ENCODE assay signal across 8 mouse cellular contexts in the genomic region with DNA sequence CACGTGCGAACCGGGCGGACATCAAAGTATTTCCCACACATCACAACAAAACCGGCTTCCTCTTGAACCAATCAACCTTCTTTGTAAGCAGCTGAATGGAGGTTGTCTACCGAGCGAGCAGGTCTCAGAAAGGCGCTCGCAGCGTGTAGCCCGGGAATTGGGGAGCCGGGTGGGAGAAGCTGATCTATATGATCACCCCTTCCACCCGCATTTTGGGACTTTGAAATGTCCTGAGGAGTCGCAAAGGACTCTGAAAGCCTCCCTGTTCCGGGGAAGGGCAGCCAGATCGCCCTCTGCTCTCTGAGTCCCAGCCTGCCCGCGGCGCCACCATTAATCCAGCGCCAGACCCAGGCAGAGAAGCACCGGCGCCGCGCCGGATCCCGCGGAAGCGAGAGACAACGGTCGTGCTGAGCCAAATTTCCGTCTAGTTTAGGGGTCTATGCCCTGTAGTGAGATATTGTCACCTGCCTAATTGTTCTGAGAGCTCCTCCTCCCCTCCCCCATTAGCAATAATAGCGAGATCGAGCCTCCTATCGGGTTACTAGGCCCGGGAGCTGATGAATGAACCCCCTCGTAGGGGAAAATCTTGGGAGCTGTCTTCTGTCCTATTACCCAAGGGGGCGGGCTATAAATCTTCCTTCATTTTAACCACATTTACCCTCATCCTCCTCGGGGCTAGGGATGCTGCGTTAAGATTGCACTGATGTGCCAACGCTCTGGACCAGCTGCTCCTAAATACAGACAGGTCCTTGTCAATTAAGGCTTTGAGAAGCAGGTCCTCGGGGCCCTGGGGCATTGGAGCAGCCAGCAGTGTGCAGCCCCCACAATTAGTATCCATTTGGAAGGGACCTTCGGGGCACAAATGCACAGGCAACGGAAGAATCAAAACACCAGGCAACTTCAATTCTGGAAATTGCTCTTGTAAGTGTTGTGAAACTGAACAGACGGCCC. TPM values are rescaled to one million over a fixed set of nuclear protein-coding genes. Genes with fewer than 3 reads are reported as not detected.
DNase-seq lines count a peak whose midpoint lies in the region; ATAC-seq lines count a peak whose summit lies in the region.

No protein-coding gene starts in this region.

- no peak; the same call in 1 of the 2 replicates for ATAC-seq in lung, embryonic 15.5 days (ENCODE audit: borderline replicate concordance, extremely low read depth, low FRiP score, low TSS enrichment)
- no peak for ATAC-seq in embryonic facial prominence, embryonic 15.5 days (ENCODE audit: insufficient number of reproducible peaks, low FRiP score, low TSS enrichment, low read depth)
- 0 out of 2 replicates have a peak, but pooled peaks have one; percentile 46 for ATAC-seq in kidney, embryonic 14.5 days (ENCODE audit: low FRiP score, low TSS enrichment)
- peak; percentile 58 for ATAC-seq in neural tube, embryonic 11.5 days (ENCODE audit: insufficient read depth, low FRiP score, low TSS enrichment)

- no peaks in the 10 kb centered on the region for H3K36me3 ChIP-seq in lung, embryonic 15.5 days
- no peaks in the 10 kb centered on the region for H3K36me3 ChIP-seq in embryonic facial prominence, embryonic 15.5 days
- H3K36me3 ChIP-seq in kidney, embryonic 14.5 days (ENCODE audit: control insufficient read depth, insufficient read depth, low read length) = no peaks in the 10 kb centered on the region
- H3K36me3 ChIP-seq in neural tube, embryonic 11.5 days (ENCODE audit: control insufficient read depth, insufficient read depth, low read length) = no peaks in the 10 kb centered on the region

- H3K27me3 ChIP-seq in lung, embryonic 15.5 days = peaks cover 98% of the 10 kb centered on the region
- peaks cover 95% of the 10 kb centered on the region for H3K27me3 ChIP-seq in embryonic facial prominence, embryonic 15.5 days
- H3K27me3 ChIP-seq in kidney, embryonic 14.5 days (ENCODE audit: control insufficient read depth, insufficient read depth, low read length) = peaks cover 98% of the 10 kb centered on the region
- H3K27me3 ChIP-seq in neural tube, embryonic 11.5 days (ENCODE audit: control insufficient read depth, insufficient read depth, low read length) = peaks cover 97% of the 10 kb centered on the region

- 0 out of 2 replicates have a peak, but pooled peaks cover 5% of the 10 kb centered on the region for H3K4me1 ChIP-seq in lung, embryonic 15.5 days
- H3K4me1 ChIP-seq in embryonic facial prominence, embryonic 15.5 days = peaks cover 5% of the 10 kb centered on the region; the same call in 1 of the 2 replicates
- peaks cover 5% of the 10 kb centered on the region; the same call in 1 of the 2 replicates for H3K4me1 ChIP-seq in kidney, embryonic 14.5 days (ENCODE audit: control insufficient read depth, insufficient read depth, low read length)
- peaks cover 7% of the 10 kb centered on the region; the same call in 1 of the 2 replicates for H3K4me1 ChIP-seq in neural tube, embryonic 11.5 days (ENCODE audit: control insufficient read depth, insufficient read depth, low read length)

- H3K4me3 ChIP-seq in lung, embryonic 15.5 days = 0 out of 2 replicates have a peak overlapping the region, but pooled peaks have one; percentile 18
- H3K4me3 ChIP-seq in embryonic facial prominence, embryonic 15.5 days (replicated peaks) = peak overlapping the region; percentile 26
- peak overlapping the region; percentile 22 for H3K4me3 ChIP-seq in kidney, embryonic 14.5 days (ENCODE audit: low read length)
- 0 out of 2 replicates have a peak overlapping the region, but pooled peaks have one; percentile 10 for H3K4me3 ChIP-seq in neural tube, embryonic 11.5 days (ENCODE audit: low read depth, low read length)

- whole genome bisulfite sequencing in lung, embryonic 15.5 days = 2% methylated on average over 44 of the region's 44 CpGs
- WGBS in embryonic facial prominence, embryonic 15.5 days = under 1% methylated on average over 44 of the region's 44 CpGs
- 1% methylated on average over 44 of the region's 44 CpGs for WGBS in kidney, embryonic 14.5 days
- under 1% methylated on average over 44 of the region's 44 CpGs for WGBS in neural tube, embryonic 11.5 days

- H3K4me2 ChIP-seq in lung, embryonic 15.5 days = peak overlapping the region; percentile 48
- peak overlapping the region; percentile 45 for H3K4me2 ChIP-seq in embryonic facial prominence, embryonic 15.5 days (replicated peaks)
- peak overlapping the region; percentile 27 for H3K4me2 ChIP-seq in kidney, embryonic 14.5 days (replicated peaks; ENCODE audit: low read depth, low read length)
- H3K4me2 ChIP-seq in neural tube, embryonic 11.5 days (ENCODE audit: low read depth) = peak overlapping the region; percentile 45

- intact Hi-C loops in left cerebral cortex, postnatal 36 days (cut with DNase I) = loop anchor here (2.0 kb wide), 1 partner anchor 122 kb away; no protein-coding TSS in a partner anchor

- H3K9me3 ChIP-seq in lung, embryonic 15.5 days = peaks cover 2% of the 10 kb centered on the region; the same call in 1 of the 2 replicates
- H3K9me3 ChIP-seq in embryonic facial prominence, embryonic 15.5 days (replicated peaks) = no peaks in the 10 kb centered on the region
- H3K9me3 ChIP-seq in kidney, embryonic 14.5 days (ENCODE audit: control insufficient read depth, low read length) = peaks cover 8% of the 10 kb centered on the region
- H3K9me3 ChIP-seq in neural tube, embryonic 11.5 days (ENCODE audit: control insufficient read depth, low read length) = no peaks in the 10 kb centered on the region

- no peak overlapping the region for H3K27ac ChIP-seq in lung, embryonic 15.5 days
- no peak overlapping the region for H3K27ac ChIP-seq in embryonic facial prominence, embryonic 15.5 days (replicated peaks)
- H3K27ac ChIP-seq in kidney, embryonic 14.5 days (ENCODE audit: low read depth, low read length) = no peak overlapping the region
- H3K27ac ChIP-seq in neural tube, embryonic 11.5 days (ENCODE audit: low read depth, low read length) = no peak overlapping the region

- no peak for DNase-seq in lung, postnatal 14 days
- peak; percentile 77 for DNase-seq in neural tube, embryonic 11.5 days (ENCODE audit: low spot score)
- DNase-seq in spleen, postnatal 14 days (ENCODE audit: low spot score in 2 of 2) = no peak
- no peak for DNase-seq in left cerebral cortex, postnatal 36 days (ENCODE audit: low spot score in 2 of 2)
- no peak for DNase-seq in thymus, adult 18-20 months

- H3K9ac ChIP-seq in lung, embryonic 15.5 days = no peak overlapping the region
- no peak overlapping the region for H3K9ac ChIP-seq in embryonic facial prominence, embryonic 15.5 days
- 0 out of 2 replicates have a peak overlapping the region, but pooled peaks have one; percentile 18 for H3K9ac ChIP-seq in kidney, embryonic 14.5 days (ENCODE audit: low read depth, low read length)
- no peak overlapping the region; the same call in 1 of the 2 replicates for H3K9ac ChIP-seq in neural tube, embryonic 11.5 days (ENCODE audit: low read length)

RNA-seq across cellular contexts. Expression of gene Tmem33, which starts 37.6 kb away (rescaled TPM):
- polyA plus RNA-seq in lung, embryonic 15.5 days (2015; fragmentation: Nextera tagmentation; extraction: Ambion mirVana) = 80.9 and 83.8 TPM in 2 replicates
- polyA plus RNA-seq in embryonic facial prominence, embryonic 15.5 days (2015; fragmentation: Nextera tagmentation; extraction: Ambion mirVana) = 76.1 and 85.2 TPM in 2 replicates
- 90.9 and 109 TPM in 2 replicates for polyA plus RNA-seq in kidney, embryonic 14.5 days (2014; fragmentation: Nextera tagmentation; extraction: Ambion mirVana)
- 101 and 104 TPM in 2 replicates for polyA plus RNA-seq in neural tube, embryonic 11.5 days (2014; fragmentation: Nextera tagmentation; extraction: Ambion mirVana)
- 10 to 100 TPM; 84.8 to 97.0 TPM for total RNA-seq in left cerebral cortex, postnatal 36 days (2021)

Comparison
In these comparisons a context has a peak if more than half of its experiments do, and no peak if none do; other contexts are left out.
1. ATAC-seq: peak in kidney, embryonic 14.5 days (single experiment) and neural tube, embryonic 11.5 days (single experiment); none in lung, embryonic 15.5 days (single experiment) and embryonic facial prominence, embryonic 15.5 days (single experiment).
2. Peak in every context shown above with its lines, with median percentiles within 50 percentile points of each other: H3K4me2 ChIP-seq and H3K4me3 ChIP-seq.